Mouse (Mus musculus) thymus, postnatal 36 days (tissue): ENCODE measurements around the gene Pmis2.
A peak's percentile ranks its signal among the peaks of the same experiment; 100 is the strongest.

ENCODE experiments used
- DNase-seq, 2 experiments: peaks; one replicate each; pipeline ENCODE4 v3.0.0; 2022; ENCODE audit warnings: mixed read lengths in 2 of 2

Gene Pmis2

GRCm38 (mm10) chr7:30633762-30634412 lies 37.5 kb downstream of the Pmis2 start:
- no peak for DNase-seq

- DNase-seq, result no peak
Observed at GRCm38 (mm10) chr7:30629013-30629412, 42.4 kb downstream of the Pmis2 start.

DNA sequence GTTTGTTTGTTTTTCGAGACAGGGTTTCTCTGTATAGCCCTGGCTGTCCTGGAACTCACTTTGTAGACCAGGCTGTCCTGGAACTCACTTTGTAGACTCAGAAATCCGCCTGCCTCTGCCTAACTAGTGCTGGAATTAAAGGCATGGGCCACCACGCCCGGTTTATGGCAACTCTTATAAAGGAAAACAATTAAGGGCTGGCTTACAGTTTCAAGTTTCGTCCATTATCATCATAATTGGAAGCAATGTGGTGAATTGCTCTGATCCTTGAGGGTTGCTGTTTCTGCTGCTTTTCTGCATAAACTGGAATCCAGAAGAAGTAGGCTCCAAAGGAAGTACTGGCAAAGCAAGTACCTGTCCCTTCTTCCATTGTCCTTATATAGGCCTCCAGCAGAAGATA lies 44.8 kb downstream of the Pmis2 start:
- no peak for DNase-seq

DNA sequence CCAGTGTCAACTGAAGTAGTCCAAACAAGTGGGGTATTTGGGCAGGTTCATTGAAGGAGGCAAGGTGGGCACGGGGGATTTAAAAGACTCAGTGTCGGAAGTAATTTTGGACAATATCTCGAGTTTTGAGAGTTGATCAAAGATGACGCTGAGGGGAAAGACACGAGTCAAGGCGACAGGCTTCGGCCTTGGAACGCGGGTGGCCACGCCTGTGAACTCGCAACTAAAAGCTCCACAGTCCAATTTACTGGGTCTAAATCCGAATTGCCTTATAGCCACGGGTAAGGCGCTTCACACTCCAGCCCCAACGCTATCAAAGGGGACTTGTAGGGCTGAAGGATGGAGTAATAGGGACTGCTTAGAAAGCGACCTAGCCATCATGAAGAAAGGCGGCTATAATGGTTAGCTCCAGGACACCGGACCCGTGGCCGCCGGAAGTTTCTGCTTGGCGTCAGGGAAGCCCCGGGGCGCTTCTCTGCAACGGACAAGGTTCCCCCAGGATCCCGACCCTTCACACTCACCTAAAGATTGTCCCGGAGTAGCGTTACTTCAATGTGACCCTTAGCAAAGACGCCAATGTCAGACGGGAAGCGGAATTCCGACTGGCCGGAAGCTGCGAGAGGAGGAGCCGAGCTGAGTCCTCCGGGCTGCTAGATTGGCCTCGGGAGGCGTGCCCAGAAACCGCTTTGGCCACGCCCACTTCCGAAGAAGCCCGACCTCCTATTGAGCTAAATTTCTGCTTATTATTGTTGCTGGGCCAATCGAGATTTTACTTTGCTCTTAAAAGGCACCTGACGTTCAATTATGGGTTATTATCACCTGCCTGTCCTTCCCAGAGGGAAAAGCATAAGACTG lies 45.6 kb downstream of the Pmis2 start, which contains the start of gene Cox6b1:
TSS of gene Cox6b1 (minus strand) at position 622 of the 855 bp plus-strand sequence.
- DNase-seq, result peak; percentile 80 to 86
